Mouse (Mus musculus) kidney, adult 8-10 months (tissue): Measurements from ENCODE around the gene Gm49325.

Experiments
- DNase-seq, 2 experiments: peaks; one replicate each; pipeline ENCODE4 v3.0.0; 2022

Gene Gm49325

GRCm38 (mm10) chr10:77589749-77590148, 16.2 kb upstream of the Gm49325 start:
- no peak for DNase-seq

DNA sequence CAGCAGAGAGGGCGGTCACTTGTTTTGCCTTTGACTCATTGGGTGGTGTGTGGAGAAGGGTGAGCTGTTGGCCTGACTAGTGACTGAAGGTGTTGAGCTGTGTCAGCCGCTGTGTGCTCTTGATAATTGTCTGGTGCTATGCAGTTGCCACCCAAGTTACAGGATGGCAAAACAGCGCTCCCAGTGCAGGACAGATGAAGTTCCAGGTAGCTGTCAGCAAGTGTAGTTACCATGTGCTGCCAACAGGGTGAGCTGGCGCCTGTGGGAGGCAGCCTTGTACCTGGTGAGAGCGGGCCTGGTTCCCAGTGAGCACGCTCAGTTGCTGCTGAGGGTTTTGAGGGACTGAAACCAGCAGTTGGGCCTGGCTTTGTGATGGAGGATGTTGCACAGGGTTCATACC, 15.2 kb upstream of the Gm49325 start:
- DNase-seq, result peak; percentile 53 to 66

DNA sequence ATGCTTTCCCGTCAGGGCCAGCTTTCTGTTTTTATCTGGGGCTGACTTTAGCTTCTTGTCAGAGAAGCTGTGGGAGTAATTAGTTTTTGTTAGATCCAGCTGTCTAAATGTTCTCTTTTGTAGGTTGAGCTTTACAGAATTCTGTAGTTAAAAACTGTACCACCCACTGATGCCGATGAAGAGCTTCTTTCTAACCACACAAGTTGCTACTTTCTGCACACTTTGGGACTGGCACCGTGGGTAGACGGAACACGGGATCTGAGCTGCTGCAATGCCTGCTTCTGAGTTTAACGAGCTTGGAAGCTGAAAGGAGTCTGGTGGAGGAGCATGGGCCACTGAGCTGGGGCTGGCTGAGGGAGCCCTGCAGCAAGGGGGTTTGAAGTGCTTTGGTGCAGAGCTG, 14.5 kb upstream of the Gm49325 start:
- no peak for DNase-seq

DNA sequence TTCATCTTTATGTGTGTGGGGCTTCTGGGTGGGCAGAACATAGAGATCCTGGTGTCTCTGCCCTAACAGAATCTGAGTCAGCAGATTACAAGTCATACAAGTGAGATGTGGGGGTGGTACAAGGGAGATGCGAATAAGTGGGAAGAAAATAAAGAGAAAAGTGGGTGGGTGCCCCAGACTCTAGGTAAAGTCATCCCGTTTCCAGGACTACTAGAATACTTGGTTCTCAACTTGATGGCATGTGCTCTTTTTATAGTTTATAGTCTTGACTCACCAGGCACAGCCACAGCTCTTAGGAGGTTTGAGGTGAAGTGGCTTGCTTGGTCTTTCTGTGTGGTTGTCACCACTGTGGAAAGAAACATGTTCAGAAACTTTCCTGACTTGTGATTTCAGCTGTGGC, 9.9 kb upstream of the Gm49325 start:
- DNase-seq, result no peak

- no peak for DNase-seq
These were observed 3.0 kb upstream of the Gm49325 start for GRCm38 (mm10) chr10:77603021-77603420.

GRCm38 (mm10) chr10:77604111-77604510, 1.9 kb upstream of the Gm49325 start:
- no peak for DNase-seq

GRCm38 (mm10) chr10:77604958-77605357, 1.0 kb upstream of the Gm49325 start:
- no peak for DNase-seq

- no peak for DNase-seq
These were observed 629 bp upstream of the Gm49325 start for GRCm38 (mm10) chr10:77605368-77605767.

DNA sequence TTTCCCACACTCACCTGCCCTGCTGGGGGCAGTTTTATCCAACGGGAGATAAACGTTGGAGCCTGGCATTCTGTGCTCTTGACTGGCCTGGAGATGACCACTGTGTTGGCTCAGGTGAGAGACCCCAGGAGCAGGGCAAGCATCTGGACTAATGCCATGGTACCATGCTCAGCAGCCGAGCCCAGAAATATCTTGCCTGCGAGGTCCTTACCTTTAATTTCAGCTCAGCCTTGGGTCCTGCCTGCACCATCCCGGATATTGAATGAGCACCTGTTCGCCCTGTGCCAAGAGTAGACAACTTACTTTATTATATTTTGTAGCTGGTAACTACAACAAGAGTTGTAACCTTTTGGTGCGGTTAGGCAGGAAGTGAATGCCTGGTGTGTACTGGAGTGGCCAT, 858 bp downstream of the Gm49325 start:
- no peak for DNase-seq

DNA sequence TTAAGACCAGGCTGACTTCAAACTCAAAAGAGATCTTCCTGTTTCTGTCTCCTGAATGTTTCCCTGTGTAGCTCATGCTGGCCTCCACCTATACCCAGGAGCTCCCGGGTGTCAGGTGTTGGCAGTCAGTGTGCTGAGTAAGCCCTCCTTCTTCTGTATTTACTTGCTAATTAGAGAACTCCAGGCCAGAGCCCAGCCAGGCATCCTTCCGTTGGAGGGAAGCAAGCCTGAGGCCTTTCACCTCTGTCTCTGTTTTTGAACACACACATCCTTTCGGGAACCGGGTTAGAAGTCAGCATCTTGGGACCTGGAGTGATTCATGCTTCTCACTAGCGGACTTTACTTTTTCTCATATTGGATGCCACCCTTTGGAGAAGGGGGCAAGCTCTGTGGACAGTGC, 1.4 kb downstream of the Gm49325 start:
- peak in 1 of 2 experiments; percentile 53 for DNase-seq

DNA sequence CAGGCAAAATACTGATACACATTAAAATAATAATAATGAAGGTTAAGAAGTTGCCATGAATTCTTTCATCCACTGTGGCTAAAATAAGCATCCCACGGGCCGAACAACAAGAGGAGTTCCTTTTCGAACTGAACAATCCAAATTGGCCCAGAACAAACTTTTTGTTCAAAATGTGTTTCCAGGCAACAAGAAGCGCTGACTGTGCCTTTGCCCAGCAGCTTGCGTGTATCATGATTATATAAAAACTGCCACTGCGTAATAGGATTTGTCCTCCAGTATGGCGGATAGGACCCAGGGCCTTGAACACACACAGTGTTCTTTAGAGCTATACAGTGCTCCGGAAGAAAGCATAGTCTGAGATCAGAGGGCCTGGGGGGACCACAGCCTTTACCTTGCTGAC, 2.6 kb downstream of the Gm49325 start:
- DNase-seq, result no peak

DNA sequence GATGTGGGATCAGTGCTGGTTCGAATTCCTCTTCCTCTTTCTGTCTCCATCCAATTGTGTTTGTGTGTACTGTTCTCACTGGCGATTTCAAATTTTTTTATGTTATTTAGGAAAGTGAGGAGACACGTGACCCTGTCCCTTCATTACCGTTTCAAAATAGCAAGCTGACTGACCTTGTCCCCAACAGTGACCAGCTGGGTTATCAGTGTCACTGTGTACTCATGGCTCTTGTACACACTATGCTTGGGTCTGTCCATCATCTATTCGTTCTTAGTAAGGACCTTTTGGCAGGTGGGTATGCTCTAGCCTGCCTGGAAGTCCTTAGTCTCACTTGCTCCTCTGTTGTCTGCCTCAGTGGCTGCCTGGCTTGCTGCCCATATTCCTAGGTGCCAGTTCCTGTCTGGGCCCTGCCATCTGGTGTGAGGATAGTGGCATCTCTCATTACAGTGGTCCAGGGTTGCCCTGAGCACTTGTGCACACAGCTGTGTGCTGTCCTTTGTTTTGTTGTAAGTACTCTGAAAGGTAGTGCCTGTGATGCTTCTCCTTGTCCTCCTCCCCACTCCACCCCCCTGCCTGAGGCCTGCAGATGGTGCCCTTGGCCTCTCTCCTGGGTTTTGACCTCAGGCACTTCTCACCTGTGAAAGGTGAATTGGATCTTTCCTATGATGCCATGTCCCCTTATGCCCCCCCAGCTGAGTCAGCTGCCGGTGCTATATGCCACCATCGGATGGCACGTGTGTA, 4.4 kb downstream of the Gm49325 start:
- DNase-seq, result no peak

DNA sequence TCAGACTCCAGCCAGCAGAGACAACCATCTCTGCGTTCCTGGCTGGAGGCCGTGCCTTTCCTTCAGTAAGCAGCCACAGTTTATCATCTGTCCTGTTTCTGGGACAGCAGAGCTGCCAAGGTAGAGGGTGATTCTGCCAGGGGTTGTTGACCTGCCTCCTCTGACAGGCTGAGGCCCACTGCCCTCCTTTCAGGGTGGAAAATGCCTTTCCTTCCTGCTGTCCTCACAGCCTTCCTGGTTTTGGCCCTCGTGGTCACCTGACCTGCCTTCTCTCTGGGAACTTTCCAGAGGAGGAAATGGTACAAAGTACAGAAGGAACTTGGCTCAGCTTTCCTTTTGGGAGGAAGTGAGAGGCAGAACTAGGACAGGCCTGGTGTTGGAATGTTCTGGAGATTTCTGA, 7.4 kb downstream of the Gm49325 start:
- peak; percentile 86 to 87 for DNase-seq

DNA sequence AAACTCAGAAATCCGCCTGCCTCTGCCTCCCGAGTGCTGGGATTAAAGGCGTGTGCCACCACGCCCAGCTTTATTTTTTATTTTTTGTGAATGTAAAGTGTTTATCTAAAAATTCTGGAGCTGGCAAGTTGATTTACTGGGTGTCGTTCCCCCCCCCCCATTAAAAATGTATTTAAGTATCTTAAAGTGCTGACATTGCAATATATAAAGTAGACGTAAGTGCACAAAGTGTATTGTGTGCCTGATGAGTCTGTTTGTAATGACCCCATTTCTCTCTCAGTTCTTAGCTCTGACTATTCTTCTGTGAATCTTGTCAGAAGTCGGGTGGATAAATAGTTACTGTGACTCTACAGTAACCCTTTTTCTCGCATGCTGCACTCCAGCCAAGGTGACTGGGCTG, 9.7 kb downstream of the Gm49325 start:
- no peak for DNase-seq

DNA sequence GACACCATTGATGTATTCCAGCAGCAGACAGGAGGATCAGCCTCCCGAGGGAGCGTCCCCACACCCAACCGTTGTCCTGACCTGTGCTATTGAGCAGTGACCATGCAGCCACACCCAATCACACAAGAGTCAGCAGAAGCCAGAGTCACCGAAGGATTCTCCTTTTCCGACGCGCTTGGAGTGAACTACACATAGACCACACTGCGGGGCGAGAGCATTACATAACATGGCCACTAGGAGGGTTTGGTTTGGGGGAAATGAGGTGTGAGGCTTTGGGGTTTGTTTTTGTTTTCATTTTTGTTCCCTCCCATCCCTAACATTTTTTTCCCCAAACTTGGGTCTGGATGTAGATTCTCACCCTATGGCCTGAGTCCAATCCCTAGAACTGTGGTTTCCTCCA, 10.2 kb downstream of the Gm49325 start:
- no peak for DNase-seq

- peak; percentile 35 to 43 for DNase-seq
These were observed 10.9 kb downstream of the Gm49325 start for GRCm38 (mm10) chr10:77616926-77617325.

DNA sequence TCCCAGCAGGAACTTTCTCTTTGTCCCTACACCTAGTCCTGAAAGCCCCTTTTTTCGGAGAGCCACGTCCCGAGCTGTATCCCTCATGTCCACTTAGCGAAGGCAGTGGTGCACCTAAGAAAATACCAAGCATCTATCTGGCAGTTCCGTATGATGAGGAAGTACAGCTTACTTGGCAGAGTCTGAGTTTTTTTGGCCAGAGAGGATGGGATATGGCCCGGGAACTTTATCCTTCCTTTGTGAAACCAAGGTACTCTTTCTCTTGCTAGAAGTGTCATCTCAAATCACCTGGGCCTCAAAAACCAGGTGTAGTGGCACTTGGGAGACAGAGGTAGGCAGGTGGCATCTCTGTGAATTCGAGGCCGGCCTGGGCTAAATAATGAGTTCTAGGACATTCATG, 15.5 kb downstream of the Gm49325 start:
- DNase-seq, result no peak

- peak; percentile 88 to 90 for DNase-seq
These were observed 16.3 kb downstream of the Gm49325 start, which contains the start of gene Ube2g2 for GRCm38 (mm10) chr10:77622055-77622988. TSS of gene Ube2g2 (plus strand) at chr10:77622275.

DNA sequence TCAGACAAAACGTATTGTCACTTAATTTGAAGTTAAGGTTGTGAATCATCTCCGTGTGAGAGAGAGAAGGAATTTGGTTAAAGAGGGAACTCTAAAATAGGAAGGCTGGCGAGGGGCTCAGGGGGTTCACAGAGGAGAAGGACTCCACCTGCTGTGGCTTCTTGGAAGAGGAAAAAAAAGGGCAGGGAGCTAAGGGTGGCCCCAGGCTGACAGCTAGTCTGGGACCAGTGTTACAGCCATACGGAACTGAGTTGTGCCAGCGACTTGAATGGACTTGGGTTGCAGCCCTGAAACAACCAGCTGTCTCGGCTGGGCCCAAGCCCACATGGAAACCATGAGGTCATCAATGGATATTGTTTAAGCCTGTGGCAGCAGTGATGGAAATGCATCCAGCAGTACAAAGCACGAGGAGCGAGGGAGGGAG, 17.1 kb downstream of the Gm49325 start:
- no peak for DNase-seq

DNA sequence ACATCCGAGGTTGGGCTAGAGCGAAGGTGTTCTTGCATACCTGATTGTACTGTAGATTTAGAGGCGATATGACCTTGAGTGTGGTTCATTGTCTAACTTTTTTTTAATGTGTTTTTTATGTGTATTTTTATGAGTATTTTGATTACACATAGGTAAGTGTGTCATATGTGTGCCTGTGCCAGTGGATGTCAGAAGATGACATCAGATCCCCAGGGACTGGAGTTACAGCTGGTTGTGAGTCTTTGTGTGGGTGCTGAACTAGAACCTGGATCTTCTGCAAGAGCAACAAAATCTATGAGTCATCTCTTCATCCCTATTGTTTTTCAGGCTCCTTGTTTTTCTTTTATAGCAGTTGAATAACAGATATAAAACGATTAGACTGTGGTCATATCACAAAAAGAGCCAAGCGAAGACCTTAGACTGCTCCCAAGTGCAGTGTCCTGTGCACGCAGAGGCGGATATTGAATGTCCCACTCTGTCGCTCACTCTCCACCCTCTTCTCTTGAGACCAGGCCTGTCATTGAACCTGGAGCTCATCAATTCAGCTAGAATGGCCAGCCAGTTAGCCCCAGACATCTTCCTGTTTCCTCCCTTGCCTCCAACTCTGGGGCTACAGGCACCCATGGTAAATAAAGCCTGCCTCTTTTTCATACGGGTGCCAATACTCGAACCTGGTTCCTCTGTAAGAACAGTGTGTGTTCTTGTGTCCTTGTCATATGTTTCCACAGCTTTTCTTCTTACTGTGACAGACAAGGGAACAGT, 17.8 kb downstream of the Gm49325 start:
- DNase-seq, result no peak

DNA sequence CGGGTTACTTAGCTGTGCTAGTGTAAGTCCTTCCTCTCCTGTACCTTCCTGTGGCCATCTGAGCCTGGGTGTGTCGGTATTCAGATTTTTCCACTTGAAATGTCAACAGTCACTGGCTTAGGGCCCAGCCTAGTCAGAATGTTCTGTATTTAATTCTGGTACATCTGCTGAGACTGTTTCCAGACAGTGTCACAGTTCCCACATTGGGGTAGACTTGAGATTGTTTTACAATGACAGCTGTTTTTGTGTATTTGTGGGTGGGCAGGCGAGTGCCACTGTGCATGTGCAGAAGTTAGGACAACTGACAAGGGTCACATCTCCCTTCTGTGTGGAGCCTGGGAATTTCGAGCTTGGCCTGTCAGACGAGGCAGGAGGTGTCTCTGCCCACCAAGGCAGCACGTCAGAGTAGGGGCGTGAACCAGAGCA, 18.6 kb downstream of the Gm49325 start:
- DNase-seq, result no peak

- no peak for DNase-seq
These were observed 20.0 kb downstream of the Gm49325 start for GRCm38 (mm10) chr10:77626036-77626435.

DNA sequence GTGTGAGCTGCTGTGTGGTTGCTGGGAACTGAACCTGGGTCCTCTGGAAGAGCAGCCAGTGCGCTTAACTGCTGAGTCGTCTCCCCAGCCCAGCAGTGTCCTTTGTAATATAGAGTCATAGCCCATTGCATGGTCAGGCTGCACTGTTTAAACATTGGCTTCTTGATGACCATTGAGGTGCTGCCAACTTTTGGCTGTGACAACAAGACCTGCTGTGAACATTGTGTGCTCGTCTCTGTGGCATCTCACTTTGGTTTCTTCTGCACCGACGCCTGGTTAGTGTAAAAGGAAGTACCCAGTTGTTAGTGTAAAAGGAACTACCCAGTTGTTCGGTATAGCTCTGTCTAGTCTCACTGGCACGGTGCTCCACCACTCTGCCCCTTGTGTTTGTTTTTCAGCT, 20.6 kb downstream of the Gm49325 start:
- DNase-seq, result no peak
